In genomic region chr13:109899442-109900428, GRCm38 (mm10) we compare ENCODE assay signal across 9 mouse cellular contexts.
DNase-seq lines count a peak whose midpoint lies in the region; ATAC-seq and TF ChIP-seq lines count a peak whose summit lies in the region.
"Had no signal": no experiment of that assay in that cellular context is flagged by ENCODE, and none has a peak within 500 bp of the region (broad histone marks: within the 10 kb centered on the region; RNA-seq: fewer than 3 reads in every experiment).

No protein-coding gene starts in this region.

- ATAC-seq in intestine, postnatal 0 days, result no peak
- no peak for ATAC-seq in intestine, embryonic 16.5 days
- no peak for ATAC-seq in midbrain, embryonic 13.5 days
- no peak for ATAC-seq in neural tube, embryonic 15.5 days (ENCODE audit: low FRiP score)

- no peak overlapping the region for H3K27ac ChIP-seq in intestine, postnatal 0 days (ENCODE audit: low read depth, low read length)
- H3K27ac ChIP-seq in intestine, embryonic 16.5 days (ENCODE audit: low read length), result no peak overlapping the region
- peak overlapping the region; percentile 61; the same call in 1 of the 2 replicates for H3K27ac ChIP-seq in limb, embryonic 10.5 days
- H3K27ac ChIP-seq in midbrain, embryonic 13.5 days, result no peak overlapping the region
- H3K27ac ChIP-seq in neural tube, embryonic 15.5 days (replicated peaks), result no peak overlapping the region
- H3K27ac ChIP-seq: heart, embryonic 13.5 days had no signal

- 63% methylated on average over 14 of the region's 14 CpGs for WGBS in intestine, postnatal 0 days
- 63% methylated on average over 14 of the region's 14 CpGs for WGBS in intestine, embryonic 16.5 days
- WGBS in limb, embryonic 10.5 days, result 73% methylated on average over 14 of the region's 14 CpGs
- 83% methylated on average over 14 of the region's 14 CpGs for WGBS in midbrain, embryonic 13.5 days
- WGBS in neural tube, embryonic 15.5 days, result 62% methylated on average over 14 of the region's 14 CpGs

- H3K4me3 ChIP-seq in intestine, postnatal 0 days (ENCODE audit: low read depth, low read length), result no peak overlapping the region
- no peak overlapping the region for H3K4me3 ChIP-seq in intestine, embryonic 16.5 days (ENCODE audit: low read length)
- H3K4me3 ChIP-seq in limb, embryonic 10.5 days, result no peak overlapping the region
- no peak overlapping the region for H3K4me3 ChIP-seq in midbrain, embryonic 13.5 days (replicated peaks)
- H3K4me3 ChIP-seq in neural tube, embryonic 15.5 days (replicated peaks), result no peak overlapping the region
- H3K4me3 ChIP-seq: heart, embryonic 13.5 days had no signal

- no peaks in the 10 kb centered on the region for H3K36me3 ChIP-seq in intestine, postnatal 0 days (ENCODE audit: control insufficient read depth, insufficient read depth)
- no peaks in the 10 kb centered on the region for H3K36me3 ChIP-seq in intestine, embryonic 16.5 days (ENCODE audit: control insufficient read depth, insufficient read depth, low read length)
- no peaks in the 10 kb centered on the region for H3K36me3 ChIP-seq in limb, embryonic 10.5 days
- H3K36me3 ChIP-seq in midbrain, embryonic 13.5 days, result no peaks in the 10 kb centered on the region
- no peaks in the 10 kb centered on the region for H3K36me3 ChIP-seq in neural tube, embryonic 15.5 days
- H3K36me3 ChIP-seq: heart, embryonic 13.5 days had no signal

- H3K4me2 ChIP-seq in intestine, postnatal 0 days (replicated peaks; ENCODE audit: low read depth), result no peak overlapping the region
- no peak overlapping the region for H3K4me2 ChIP-seq in intestine, embryonic 16.5 days (ENCODE audit: low read depth, low read length)
- no peak overlapping the region for H3K4me2 ChIP-seq in midbrain, embryonic 13.5 days (replicated peaks)
- H3K4me2 ChIP-seq in neural tube, embryonic 15.5 days, result no peak overlapping the region
- H3K4me2 ChIP-seq: heart, embryonic 13.5 days had no signal

- peak; percentile 17; the same call in 1 of the 2 replicates for TF ChIP-seq CTCF in intestine, postnatal 0 days (IDR thresholded peaks at IDR 0.05; ENCODE audit: low read depth)

- H3K4me1 ChIP-seq in intestine, postnatal 0 days (replicated peaks; ENCODE audit: control insufficient read depth, insufficient read depth, low read length), result 0 out of 2 replicates have a peak, but pooled peaks cover 2% of the 10 kb centered on the region
- peaks cover 9% of the 10 kb centered on the region; the same call in 1 of the 2 replicates for H3K4me1 ChIP-seq in intestine, embryonic 16.5 days (ENCODE audit: control insufficient read depth, insufficient read depth, low read length)
- peaks cover 40% of the 10 kb centered on the region for H3K4me1 ChIP-seq in limb, embryonic 10.5 days
- H3K4me1 ChIP-seq in midbrain, embryonic 13.5 days (replicated peaks), result peaks cover 22% of the 10 kb centered on the region
- H3K4me1 ChIP-seq in neural tube, embryonic 15.5 days, result peaks cover 23% of the 10 kb centered on the region

- peak; percentile 62 for DNase-seq in adipocyte (ENCODE audit: low spot score)
- DNase-seq in cerebellum, postnatal 14 days, result peak; percentile 54 to 58
- no peak for DNase-seq in limb, embryonic 10.5 days (ENCODE audit: low spot score)
- no peak for DNase-seq in spleen, adult 12 weeks (ENCODE audit: low spot score)

- H3K9me3 ChIP-seq in intestine, postnatal 0 days (ENCODE audit: control insufficient read depth), result no peaks in the 10 kb centered on the region
- H3K9me3 ChIP-seq in intestine, embryonic 16.5 days (ENCODE audit: control insufficient read depth, low read length), result no peaks in the 10 kb centered on the region
- no peaks in the 10 kb centered on the region for H3K9me3 ChIP-seq in limb, embryonic 10.5 days (replicated peaks)
- no peaks in the 10 kb centered on the region for H3K9me3 ChIP-seq in midbrain, embryonic 13.5 days
- H3K9me3 ChIP-seq in neural tube, embryonic 15.5 days (replicated peaks), result no peaks in the 10 kb centered on the region
- H3K9me3 ChIP-seq: heart, embryonic 13.5 days had no signal

- H3K27me3 ChIP-seq in intestine, postnatal 0 days (replicated peaks; ENCODE audit: control insufficient read depth, insufficient read depth, low read length), result no peaks in the 10 kb centered on the region
- H3K27me3 ChIP-seq in intestine, embryonic 16.5 days (replicated peaks; ENCODE audit: control insufficient read depth, insufficient read depth, low read length), result no peaks in the 10 kb centered on the region
- peaks cover 9% of the 10 kb centered on the region; the same call in 1 of the 2 replicates for H3K27me3 ChIP-seq in limb, embryonic 10.5 days (ENCODE audit: low read depth, poor library complexity, severe bottlenecking)
- peaks cover 4% of the 10 kb centered on the region; the same call in 1 of the 2 replicates for H3K27me3 ChIP-seq in midbrain, embryonic 13.5 days
- H3K27me3 ChIP-seq in neural tube, embryonic 15.5 days (replicated peaks), result no peaks in the 10 kb centered on the region
- H3K27me3 ChIP-seq: heart, embryonic 13.5 days had no signal

- no peak overlapping the region for H3K9ac ChIP-seq in intestine, postnatal 0 days (ENCODE audit: low read depth, low read length)
- no peak overlapping the region for H3K9ac ChIP-seq in intestine, embryonic 16.5 days (ENCODE audit: low read depth, low read length)
- no peak overlapping the region for H3K9ac ChIP-seq in midbrain, embryonic 13.5 days (replicated peaks)
- no peak overlapping the region for H3K9ac ChIP-seq in neural tube, embryonic 15.5 days (replicated peaks)
- H3K9ac ChIP-seq: heart, embryonic 13.5 days had no signal

Comparison
In these comparisons a context has a peak if more than half of its experiments do, and no peak if none do; other contexts are left out.
1. DNase-seq: peak in adipocyte (single experiment) and cerebellum, postnatal 14 days (2 of 2); none in limb, embryonic 10.5 days (single experiment) and spleen, adult 12 weeks (single experiment).